Mouse (Mus musculus) C2C12 (cell line): ENCODE measurements around the gene Cyb5r1. TPM values are rescaled to one million over a fixed set of nuclear protein-coding genes. Genes with fewer than 3 reads are reported as not detected.

ENCODE experiments used
- H3K27me3 ChIP-seq: one replicate; pipeline ENCODE4 v1.6.1; 2011; ENCODE audit not compliant: control insufficient read depth, insufficient read depth, insufficient read length
- H3K36me3 ChIP-seq: one replicate; pipeline ENCODE4 v1.6.1; 2011; ENCODE audit not compliant: control insufficient read depth, insufficient read depth
- H3K4me3 ChIP-seq: one replicate; pipeline ENCODE4 v1.5.1; 2011; ENCODE audit warnings: mild to moderate bottlenecking, control low read depth; ENCODE audit not compliant: poor library complexity, insufficient read depth, severe bottlenecking
- H3K79me2 ChIP-seq: one replicate; pipeline ENCODE4 v1.6.1; 2011; ENCODE audit not compliant: control insufficient read depth, insufficient read depth
- H3K79me3 ChIP-seq: one replicate; pipeline ENCODE4 v1.6.1; 2011; ENCODE audit warnings: low read depth, control low read depth
- H3ac ChIP-seq: one replicate; pipeline ENCODE3; 2011; ENCODE audit warnings: low read depth; ENCODE audit not compliant: control insufficient read depth, insufficient read length
- CEBPB ChIP-seq: IDR thresholded peaks from one replicate; pipeline ENCODE4 v1.6.1; 2011; ENCODE audit warnings: low read depth, mild to moderate bottlenecking, control low read depth, moderate library complexity
- CTCF ChIP-seq: IDR thresholded peaks from one replicate; pipeline ENCODE4 v1.5.1; 2011; ENCODE audit not compliant: control insufficient read depth, insufficient read depth, insufficient read length
- FOSL1 ChIP-seq: IDR thresholded peaks from one replicate; pipeline ENCODE4 v1.8.0; 2011; ENCODE audit warnings: mild to moderate bottlenecking, low read length; ENCODE audit not compliant: poor library complexity, insufficient read depth, severe bottlenecking
- MAX ChIP-seq: IDR thresholded peaks from one replicate; pipeline ENCODE4 v1.6.1; 2011; ENCODE audit warnings: mild to moderate bottlenecking, control low read depth
- MYOD1 ChIP-seq: IDR thresholded peaks from one replicate; pipeline ENCODE4 v1.6.1; 2011; ENCODE audit warnings: low read depth; ENCODE audit not compliant: control insufficient read depth, insufficient read length
- MYOG ChIP-seq: IDR thresholded peaks from one replicate; pipeline ENCODE4 v1.6.1; 2011; ENCODE audit not compliant: control insufficient read depth, insufficient read length; ENCODE audit errors: extremely low read depth
- USF1 ChIP-seq: IDR thresholded peaks from one replicate; pipeline ENCODE4 v1.6.1; 2011; ENCODE audit warnings: low read depth, mild to moderate bottlenecking, control low read depth, moderate library complexity
- polyA plus RNA-seq: library from polyadenylated mRNA; unstranded; fragments of >200 nt; fragmentation: generic; extraction: Trizol; gene quantifications from one replicate; pipeline ENCODE4 v1.2.1, GENCODE M21; 2012; ENCODE audit warnings: missing spikeins

Gene Cyb5r1
- polyA plus RNA-seq, 1 experiment, result 68.4 TPM

- Histone ChIP-seq H3K27me3 (no peaks in the 10 kb centered on the region), H3K4me3 (peak within 1 kb of the TSS; percentile 82), H3K79me2 (peaks cover 48% of the 10 kb centered on the region), H3K36me3 (peaks cover 9% of the 10 kb centered on the region), H3K79me3 (peaks cover 45% of the 10 kb centered on the region), H3ac (peak within 1 kb of the TSS; percentile 92)
- TF ChIP-seq MYOG (no peak), CEBPB (no peak), FOSL1 (no peak), MAX (peak; percentile 82), CTCF (no peak), USF1 (no peak), MYOD1 (no peak)
These were observed 9.9 kb downstream of the Cyb5r1 start, which contains the start of gene Adipor1 for GRCm38 (mm10) chr1:134415168-134415831. TSS of gene Adipor1 (plus strand) at chr1:134415378.

GRCm38 (mm10) chr1:134418414-134418975, 13.1 kb downstream of the Cyb5r1 start:
- Histone ChIP-seq H3K27me3 (no peaks in the 10 kb centered on the region), H3ac (no peak overlapping the region), H3K79me3 (peaks cover 68% of the 10 kb centered on the region), H3K4me3 (no peak overlapping the region), H3K36me3 (peaks cover 10% of the 10 kb centered on the region), H3K79me2 (peaks cover 80% of the 10 kb centered on the region)
- TF ChIP-seq CEBPB (no peak), MAX (no peak), CTCF (no peak), MYOG (no peak), MYOD1 (no peak), FOSL1 (no peak), USF1 (no peak)

GRCm38 (mm10) chr1:134419176-134419575, 13.8 kb downstream of the Cyb5r1 start:
- no peak overlapping the region for H3ac ChIP-seq
- peaks cover 15% of the 10 kb centered on the region for H3K36me3 ChIP-seq
- TF ChIP-seq MAX (no peak), CTCF (no peak), MYOG (no peak)
- no peak overlapping the region for H3K4me3 ChIP-seq
- H3K79me3 ChIP-seq, result peaks cover 68% of the 10 kb centered on the region
- no peaks in the 10 kb centered on the region for H3K27me3 ChIP-seq
- H3K79me2 ChIP-seq, result peaks cover 82% of the 10 kb centered on the region

- Histone ChIP-seq H3K36me3 (peaks cover 22% of the 10 kb centered on the region), H3ac (no peak overlapping the region), H3K79me2 (peaks cover 82% of the 10 kb centered on the region), H3K79me3 (peaks cover 68% of the 10 kb centered on the region), H3K4me3 (no peak overlapping the region), H3K27me3 (no peaks in the 10 kb centered on the region)
- TF ChIP-seq CEBPB, result no peak
- TF ChIP-seq MYOG, result no peak
- TF ChIP-seq CTCF, result no peak
- TF ChIP-seq MYOD1, result no peak
These were observed 14.5 kb downstream of the Cyb5r1 start for GRCm38 (mm10) chr1:134419751-134420458.

GRCm38 (mm10) chr1:134423911-134424310, 18.6 kb downstream of the Cyb5r1 start:
- peaks cover 47% of the 10 kb centered on the region for H3K79me2 ChIP-seq
- peaks cover 37% of the 10 kb centered on the region for H3K79me3 ChIP-seq
- TF ChIP-seq CEBPB, result no peak
- TF ChIP-seq MAX, result no peak
- no peak for TF ChIP-seq USF1
- no peak for TF ChIP-seq MYOG
- no peak for TF ChIP-seq MYOD1
- no peak for TF ChIP-seq FOSL1
- H3K4me3 ChIP-seq, result no peak overlapping the region
- H3K27me3 ChIP-seq, result no peaks in the 10 kb centered on the region
- peaks cover 59% of the 10 kb centered on the region for H3K36me3 ChIP-seq
- no peak overlapping the region for H3ac ChIP-seq

- TF ChIP-seq CEBPB (no peak), MYOD1 (no peak), MAX (no peak), USF1 (no peak), FOSL1 (no peak), CTCF (no peak)
- H3ac ChIP-seq, result no peak overlapping the region
- H3K79me3 ChIP-seq, result peaks cover 13% of the 10 kb centered on the region
- H3K79me2 ChIP-seq, result peaks cover 24% of the 10 kb centered on the region
- H3K27me3 ChIP-seq, result no peaks in the 10 kb centered on the region
- no peak overlapping the region for H3K4me3 ChIP-seq
- peaks cover 81% of the 10 kb centered on the region for H3K36me3 ChIP-seq
These were observed 20.9 kb downstream of the Cyb5r1 start for GRCm38 (mm10) chr1:134426289-134426688.
